Mouse (Mus musculus) frontal cortex, adult (tissue): ENCODE results near the gene Smim24.

Experiments
- ATAC-seq: cut with Nextera tagmentation; 2 replicates; pipeline ENCODE4 v1.9.2; 2017; ENCODE audit warnings: mild to moderate bottlenecking, moderate library complexity, mixed read lengths; ENCODE audit not compliant: low TSS enrichment

Smim24 gene

GRCm38 (mm10) chr10:81392781-81393185 lies at the start of gene Smim24:
Gene Smim24 (plus strand): TSS chr10:81393051.
- ATAC-seq, result no peak

GRCm38 (mm10) chr10:81344421-81345161 lies 48.3 kb upstream of the Smim24 start:
- ATAC-seq, result no peak

DNA sequence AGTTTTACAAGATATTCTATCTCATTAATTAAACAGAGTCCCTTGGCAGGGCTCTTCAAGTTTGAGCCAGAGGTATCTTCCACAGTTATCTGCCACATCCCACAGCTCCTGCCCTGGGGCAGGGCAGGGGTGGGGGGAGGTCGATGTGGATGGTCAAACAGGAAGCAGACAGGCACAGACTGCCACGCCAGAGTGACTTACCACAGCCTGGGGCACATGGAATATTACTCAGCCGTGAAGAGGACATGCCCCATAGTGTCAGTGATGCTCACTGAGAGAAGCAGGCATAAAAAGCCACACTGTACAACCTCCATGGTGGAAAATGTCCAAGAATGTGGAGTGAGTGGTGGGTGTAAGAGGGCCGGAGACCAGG lies 47.7 kb upstream of the Smim24 start:
- no peak for ATAC-seq

GRCm38 (mm10) chr10:81346453-81347067 lies 46.3 kb upstream of the Smim24 start:
- peak; percentile 38 for ATAC-seq

GRCm38 (mm10) chr10:81349146-81349545 lies 43.7 kb upstream of the Smim24 start:
- ATAC-seq, result no peak

DNA sequence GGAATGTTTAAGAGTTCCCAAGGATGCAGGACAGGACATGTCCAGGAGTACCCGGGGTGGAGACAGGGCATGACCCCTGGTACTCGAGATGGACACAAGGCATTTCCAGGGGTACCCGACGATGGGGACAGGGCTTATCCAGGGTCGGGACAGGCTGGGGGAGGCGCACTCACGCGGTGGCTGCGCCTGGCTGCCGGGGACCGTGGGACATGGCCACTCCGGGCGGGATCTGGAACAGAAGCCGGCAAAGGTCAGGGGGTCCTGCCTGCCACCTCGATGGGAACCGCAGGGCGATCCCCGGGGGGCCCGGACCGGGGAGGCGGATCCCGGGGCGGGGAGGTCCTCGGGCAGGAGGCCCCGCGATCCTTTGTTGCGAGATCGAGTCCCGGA lies 42.9 kb upstream of the Smim24 start:
- no peak for ATAC-seq

GRCm38 (mm10) chr10:81350351-81351063 lies 42.3 kb upstream of the Smim24 start, which contains the start of gene Hmg20b:
Gene Hmg20b (minus strand): TSS chr10:81350480.
- peak; percentile 96 for ATAC-seq

GRCm38 (mm10) chr10:81351678-81352291 lies 41.1 kb upstream of the Smim24 start:
- ATAC-seq, result no peak

GRCm38 (mm10) chr10:81354738-81355477 lies 37.9 kb upstream of the Smim24 start:
- ATAC-seq, result no peak

- no peak for ATAC-seq
These were observed 37.3 kb upstream of the Smim24 start for GRCm38 (mm10) chr10:81355533-81355932.

DNA sequence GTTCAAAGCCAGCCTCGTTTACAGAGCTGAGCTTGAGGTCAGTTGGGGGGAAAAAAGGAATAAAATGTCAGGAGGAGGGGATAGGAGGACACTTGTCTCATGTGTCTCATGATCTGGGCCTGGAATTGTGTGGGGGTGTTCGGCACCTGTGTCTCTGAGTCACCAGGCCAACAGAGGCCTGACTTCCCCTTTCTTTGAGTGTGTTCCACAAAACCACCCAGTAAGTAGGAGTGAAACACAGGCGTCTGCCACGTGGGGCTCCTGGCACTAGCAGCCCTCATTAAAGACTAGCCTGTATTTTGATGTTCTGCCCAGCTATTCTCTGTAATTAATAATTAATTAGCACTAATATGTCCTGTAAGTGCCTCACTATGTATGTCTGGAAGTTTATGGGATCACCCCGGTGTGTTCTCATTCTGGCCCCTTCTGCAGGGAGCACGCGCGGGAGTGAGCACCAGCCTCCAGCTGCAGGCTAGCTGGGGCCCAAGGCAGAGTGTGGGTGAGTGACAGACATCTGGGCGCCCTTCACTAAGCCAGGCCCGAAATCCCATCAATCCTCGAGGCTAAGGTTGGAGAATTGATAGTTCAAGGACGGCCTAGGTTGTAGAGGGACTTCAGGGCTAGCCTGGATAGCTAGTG lies 36.4 kb upstream of the Smim24 start:
- no peak for ATAC-seq

- peak; percentile 91 for ATAC-seq
These were observed 35.6 kb upstream of the Smim24 start, which contains the start of gene Mfsd12 for GRCm38 (mm10) chr10:81356991-81357844. Gene Mfsd12 (plus strand): TSS chr10:81357491.

GRCm38 (mm10) chr10:81358209-81358608 lies 34.6 kb upstream of the Smim24 start:
- no peak for ATAC-seq

- ATAC-seq, result no peak
These were observed 34.0 kb upstream of the Smim24 start for GRCm38 (mm10) chr10:81358841-81359240.

- ATAC-seq, result no peak
These were observed 32.1 kb upstream of the Smim24 start for GRCm38 (mm10) chr10:81360721-81361120.

GRCm38 (mm10) chr10:81362336-81362949 lies 30.4 kb upstream of the Smim24 start:
- no peak for ATAC-seq

GRCm38 (mm10) chr10:81363436-81364346 lies 29.2 kb upstream of the Smim24 start:
- 0 out of 2 replicates have a peak, but pooled peaks have one; percentile 14 for ATAC-seq

DNA sequence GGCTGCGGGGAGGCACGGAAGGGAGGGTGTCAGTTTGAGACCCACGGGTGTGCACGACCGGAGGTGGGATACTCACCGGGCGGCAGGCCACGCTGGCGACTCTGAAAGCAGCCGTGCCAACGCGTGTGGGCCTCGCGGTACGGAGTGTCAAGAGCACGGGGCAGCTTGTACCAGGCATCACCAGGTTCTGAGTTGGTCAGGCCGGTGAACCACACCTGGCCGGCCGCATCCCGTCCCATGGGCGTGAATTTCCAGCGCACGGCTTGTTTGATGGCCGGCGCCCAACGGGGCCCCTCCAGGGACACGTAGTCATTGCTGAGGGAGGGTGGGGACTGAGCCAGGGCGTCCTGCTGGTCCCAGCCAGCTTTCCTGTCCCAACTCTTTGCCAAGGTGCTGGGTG lies 28.2 kb upstream of the Smim24 start:
- no peak; the same call in 1 of the 2 replicates for ATAC-seq
